Mouse (Mus musculus) cortical plate, adult 2 months (tissue): ENCODE measurements around the gene Pde4dip. TPM values are rescaled to one million over a fixed set of nuclear protein-coding genes. Genes with fewer than 3 reads are reported as not detected.

ENCODE experiments used
- H3K27ac ChIP-seq: fragments of 200-500 bp; 2 replicates; pipeline ENCODE4 v1.5.1; 2012; ENCODE audit warnings: low read length, control low read depth, inconsistent platforms; ENCODE audit not compliant: insufficient read depth
- H3K4me1 ChIP-seq: fragments of 200-500 bp; 2 replicates; pipeline ENCODE4 v1.6.1; 2011; ENCODE audit warnings: low read length; ENCODE audit not compliant: control insufficient read depth, insufficient read depth
- H3K4me3 ChIP-seq: fragments of 200-500 bp; 2 replicates; pipeline ENCODE4 v1.5.1; 2011; ENCODE audit warnings: mild to moderate bottlenecking, low read length, control low read depth; ENCODE audit not compliant: insufficient read depth
- CTCF ChIP-seq: fragments of 200-500 bp; IDR thresholded peaks from 2 replicates; pipeline ENCODE4 v1.5.1; 2011; ENCODE audit warnings: mild to moderate bottlenecking, control low read depth, low read length; ENCODE audit not compliant: insufficient read depth; ENCODE audit errors: extremely low read depth
- POLR2A ChIP-seq: fragments of 200-500 bp; IDR thresholded peaks from 2 replicates; pipeline ENCODE4 v1.6.1; 2011; ENCODE audit warnings: mild to moderate bottlenecking, low read length, control low read depth; ENCODE audit not compliant: insufficient read depth; ENCODE audit errors: extremely low read depth
- polyA plus RNA-seq: library from polyadenylated mRNA; depleted of rRNA; stranded (reverse); fragments of >200 nt; gene quantifications from 2 replicates; pipeline ENCODE4 v1.2.3, GENCODE M21; 2012

Gene Pde4dip
- polyA plus RNA-seq, 1 experiment = 103 TPM

GRCm38 (mm10) chr3:97869730-97870129 is 18.8 kb downstream of the Pde4dip start:
- TF ChIP-seq POLR2A (no peak), CTCF (no peak)
- Histone ChIP-seq H3K4me1 (peaks cover 2% of the 10 kb centered on the region; the same call in 1 of the 2 replicates), H3K4me3 (no peak overlapping the region)

GRCm38 (mm10) chr3:97868733-97869132 is 19.8 kb downstream of the Pde4dip start:
- TF ChIP-seq POLR2A (no peak), CTCF (no peak)
- Histone ChIP-seq H3K27ac (no peak overlapping the region), H3K4me1 (peaks cover 2% of the 10 kb centered on the region; the same call in 1 of the 2 replicates), H3K4me3 (peak overlapping the region; percentile 60; the same call in 1 of the 2 replicates)

More at GRCm38 (mm10) chr3:97869730-97870129, 18.8 kb downstream of the Pde4dip start:
- no peak overlapping the region for H3K27ac ChIP-seq

- Histone ChIP-seq H3K4me3 (peak overlapping the region; percentile 60), H3K27ac (peak overlapping the region; percentile 75), H3K4me1 (peaks cover 2% of the 10 kb centered on the region; the same call in 1 of the 2 replicates)
- peak; percentile 82; the same call in 1 of the 2 replicates for TF ChIP-seq POLR2A
- TF ChIP-seq CTCF = no peak
These were observed 20.4 kb downstream of the Pde4dip start for GRCm38 (mm10) chr3:97868024-97868689.

- peak overlapping the region; percentile 75 for H3K27ac ChIP-seq
- H3K4me1 ChIP-seq = peaks cover 4% of the 10 kb centered on the region
- peak; percentile 29; the same call in 1 of the 2 replicates for TF ChIP-seq POLR2A
- no peak for TF ChIP-seq CTCF
These were observed 21.1 kb downstream of the Pde4dip start for GRCm38 (mm10) chr3:97867221-97868023.

GRCm38 (mm10) chr3:97866696-97867095 is 21.8 kb downstream of the Pde4dip start:
- Histone ChIP-seq H3K4me1 (peaks cover 7% of the 10 kb centered on the region), H3K27ac (no peak overlapping the region), H3K4me3 (peak overlapping the region; percentile 60)
- TF ChIP-seq POLR2A (no peak), CTCF (no peak)

More at GRCm38 (mm10) chr3:97867221-97868023, 21.1 kb downstream of the Pde4dip start:
- peak overlapping the region; percentile 60 for H3K4me3 ChIP-seq

- peaks cover 15% of the 10 kb centered on the region for H3K4me1 ChIP-seq
- no peak overlapping the region for H3K4me3 ChIP-seq
- no peak overlapping the region for H3K27ac ChIP-seq
- no peak for TF ChIP-seq POLR2A
- TF ChIP-seq CTCF = no peak
These were observed 27.6 kb downstream of the Pde4dip start for GRCm38 (mm10) chr3:97860820-97861451.

GRCm38 (mm10) chr3:97859400-97859799 is 29.1 kb downstream of the Pde4dip start:
- TF ChIP-seq POLR2A (no peak), CTCF (no peak)
- H3K27ac ChIP-seq = no peak overlapping the region
- no peak overlapping the region for H3K4me3 ChIP-seq
- peaks cover 20% of the 10 kb centered on the region for H3K4me1 ChIP-seq

- TF ChIP-seq CTCF (no peak), POLR2A (no peak)
- Histone ChIP-seq H3K4me1 (peaks cover 10% of the 10 kb centered on the region), H3K27ac (peak overlapping the region; percentile 74), H3K4me3 (no peak overlapping the region)
These were observed 33.7 kb downstream of the Pde4dip start for GRCm38 (mm10) chr3:97854575-97855384.

GRCm38 (mm10) chr3:97851803-97852202 is 36.7 kb downstream of the Pde4dip start:
- no peak for TF ChIP-seq POLR2A
- no peak for TF ChIP-seq CTCF
- H3K27ac ChIP-seq = no peak overlapping the region
- H3K4me1 ChIP-seq = peaks cover 13% of the 10 kb centered on the region
- no peak overlapping the region for H3K4me3 ChIP-seq
